20 mouse cellular contexts compared by ENCODE assay signal in the genomic region with DNA sequence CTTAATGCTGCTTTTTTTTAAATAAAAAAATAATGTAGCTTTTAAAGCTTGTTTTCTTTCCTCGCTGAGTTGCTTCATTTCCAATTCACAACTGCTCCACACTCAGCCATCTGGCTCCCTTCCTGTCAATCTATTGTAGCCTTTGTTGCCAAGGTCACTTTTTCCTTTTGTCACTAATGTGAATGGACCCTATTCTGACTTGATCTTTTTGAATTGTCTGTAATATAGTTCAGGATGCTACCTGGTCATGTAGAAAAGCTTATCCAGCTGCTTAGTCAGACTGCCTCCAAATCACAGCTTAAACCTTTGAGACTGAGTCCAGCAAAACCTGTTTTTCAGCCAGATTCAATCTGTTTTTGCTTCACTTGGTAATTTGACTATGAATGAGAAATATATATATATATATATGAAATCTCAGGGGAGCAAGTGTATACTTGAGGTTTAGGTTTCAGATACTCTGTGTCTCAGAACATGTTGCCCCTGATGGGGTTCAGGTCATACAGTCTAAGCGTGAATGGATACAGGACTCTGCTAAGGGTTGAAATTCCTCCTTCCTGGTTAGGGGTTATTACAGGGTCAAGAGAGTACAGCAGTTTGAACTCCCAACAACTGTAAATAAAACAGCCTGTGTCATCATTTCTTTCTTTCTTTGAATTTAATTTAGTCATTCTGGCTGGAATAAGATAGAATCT.
DNase-seq lines count a peak whose midpoint lies in the region; ATAC-seq and TF ChIP-seq lines count a peak whose summit lies in the region.
"Had no signal": no experiment of that assay in that cellular context is flagged by ENCODE, and none has a peak within 500 bp of the region (broad histone marks: within the 10 kb centered on the region; RNA-seq: fewer than 3 reads in every experiment).

No protein-coding gene starts in this region.

- TF ChIP-seq CTCF in hindbrain, postnatal 0 days (IDR thresholded peaks at IDR 0.05; ENCODE audit: low read depth) = no peak

- DNase-seq in embryonic facial prominence, embryonic 11.5 days (ENCODE audit: low spot score) = peak; percentile 12
- DNase-seq in embryonic facial prominence, embryonic 10.5 days (ENCODE audit: low spot score) = no peak
- DNase-seq in brain, adult 2 months (ENCODE audit: low read depth, low spot score) = peak; percentile 1
- DNase-seq in hindbrain, postnatal 0 days (ENCODE audit: low spot score) = peak; percentile 21
- DNase-seq in adrenal gland, adult 8-10 months = no peak
- DNase-seq in natural killer cell, adult 2 months (ENCODE audit: low spot score in 2 of 2) = no peak
- DNase-seq: adrenal gland, postnatal 10 days; cerebellum, adult 9-11 months; heart, postnatal 10 days; layer of hippocampus, postnatal 36 days; left cerebral cortex, postnatal 4 days; lung, adult 2 months; lung, postnatal 4 days; thymus, postnatal 25 days had no signal

- no peak overlapping the region for H3K4me2 ChIP-seq in embryonic facial prominence, embryonic 11.5 days (ENCODE audit: low read depth, low read length)
- H3K4me2 ChIP-seq in forebrain, embryonic 12.5 days = no peak overlapping the region
- H3K4me2 ChIP-seq in hindbrain, postnatal 0 days (ENCODE audit: low read depth, low read length) = no peak overlapping the region
- H3K4me2 ChIP-seq: embryonic facial prominence, embryonic 12.5 days; kidney, embryonic 15.5 days had no signal

- no peak overlapping the region for H3K27ac ChIP-seq in embryonic facial prominence, embryonic 11.5 days (replicated peaks; ENCODE audit: low read depth, low read length)
- no peak overlapping the region for H3K27ac ChIP-seq in embryonic facial prominence, embryonic 10.5 days (replicated peaks)
- H3K27ac ChIP-seq in forebrain, embryonic 12.5 days = no peak overlapping the region
- H3K27ac ChIP-seq in hindbrain, postnatal 0 days = no peak overlapping the region
- H3K27ac ChIP-seq: embryonic facial prominence, embryonic 12.5 days; heart, embryonic 10.5 days; kidney, embryonic 15.5 days had no signal

- H3K36me3 ChIP-seq in embryonic facial prominence, embryonic 11.5 days (replicated peaks; ENCODE audit: control insufficient read depth, insufficient read depth, low read depth, low read length) = no peaks in the 10 kb centered on the region
- H3K36me3 ChIP-seq in embryonic facial prominence, embryonic 10.5 days (replicated peaks) = no peaks in the 10 kb centered on the region
- no peaks in the 10 kb centered on the region for H3K36me3 ChIP-seq in forebrain, embryonic 12.5 days (replicated peaks)
- no peaks in the 10 kb centered on the region for H3K36me3 ChIP-seq in hindbrain, postnatal 0 days (ENCODE audit: insufficient read depth, low read length)
- H3K36me3 ChIP-seq: embryonic facial prominence, embryonic 12.5 days; heart, embryonic 10.5 days; kidney, embryonic 15.5 days had no signal

- no peak overlapping the region for H3K4me3 ChIP-seq in embryonic facial prominence, embryonic 11.5 days (ENCODE audit: low read depth, low read length)
- no peak overlapping the region for H3K4me3 ChIP-seq in embryonic facial prominence, embryonic 10.5 days
- no peak overlapping the region for H3K4me3 ChIP-seq in forebrain, embryonic 12.5 days (replicated peaks)
- no peak overlapping the region for H3K4me3 ChIP-seq in hindbrain, postnatal 0 days (ENCODE audit: low read length)
- H3K4me3 ChIP-seq: embryonic facial prominence, embryonic 12.5 days; heart, embryonic 10.5 days; kidney, embryonic 15.5 days had no signal

- no peaks in the 10 kb centered on the region for H3K27me3 ChIP-seq in embryonic facial prominence, embryonic 11.5 days (ENCODE audit: control insufficient read depth, insufficient read depth, low read length)
- no peaks in the 10 kb centered on the region for H3K27me3 ChIP-seq in embryonic facial prominence, embryonic 10.5 days (replicated peaks; ENCODE audit: low read depth, poor library complexity, severe bottlenecking)
- H3K27me3 ChIP-seq in forebrain, embryonic 12.5 days = no peaks in the 10 kb centered on the region
- no peaks in the 10 kb centered on the region for H3K27me3 ChIP-seq in hindbrain, postnatal 0 days (ENCODE audit: insufficient read depth, low read length)
- H3K27me3 ChIP-seq: CH12.LX; embryonic facial prominence, embryonic 12.5 days; kidney, embryonic 15.5 days had no signal

- H3K4me1 ChIP-seq in embryonic facial prominence, embryonic 11.5 days (ENCODE audit: control insufficient read depth, insufficient read depth, low read length) = no peaks in the 10 kb centered on the region
- H3K4me1 ChIP-seq in embryonic facial prominence, embryonic 10.5 days = no peaks in the 10 kb centered on the region
- H3K4me1 ChIP-seq in forebrain, embryonic 12.5 days = no peaks in the 10 kb centered on the region
- H3K4me1 ChIP-seq in hindbrain, postnatal 0 days (ENCODE audit: insufficient read depth, low read length) = no peaks in the 10 kb centered on the region
- H3K4me1 ChIP-seq: embryonic facial prominence, embryonic 12.5 days; heart, embryonic 10.5 days; kidney, embryonic 15.5 days had no signal

- H3K9ac ChIP-seq in embryonic facial prominence, embryonic 11.5 days (replicated peaks; ENCODE audit: low read length) = no peak overlapping the region
- H3K9ac ChIP-seq in forebrain, embryonic 12.5 days = no peak overlapping the region
- H3K9ac ChIP-seq in hindbrain, postnatal 0 days (replicated peaks; ENCODE audit: low read length) = no peak overlapping the region
- H3K9ac ChIP-seq: embryonic facial prominence, embryonic 12.5 days; kidney, embryonic 15.5 days had no signal

- no peaks in the 10 kb centered on the region for H3K9me3 ChIP-seq in embryonic facial prominence, embryonic 11.5 days (replicated peaks; ENCODE audit: control insufficient read depth, low read length)
- H3K9me3 ChIP-seq in embryonic facial prominence, embryonic 10.5 days = no peaks in the 10 kb centered on the region
- no peaks in the 10 kb centered on the region for H3K9me3 ChIP-seq in forebrain, embryonic 12.5 days
- H3K9me3 ChIP-seq in hindbrain, postnatal 0 days (ENCODE audit: low read length) = no peaks in the 10 kb centered on the region
- H3K9me3 ChIP-seq: embryonic facial prominence, embryonic 12.5 days; heart, embryonic 10.5 days; kidney, embryonic 15.5 days had no signal

- 55% methylated on average over 2 of the region's 2 CpGs for WGBS in embryonic facial prominence, embryonic 11.5 days
- 64% methylated on average over 2 of the region's 2 CpGs for WGBS in embryonic facial prominence, embryonic 10.5 days
- 55% methylated on average over 2 of the region's 2 CpGs for WGBS in forebrain, embryonic 12.5 days
- 36% methylated on average over 2 of the region's 2 CpGs for WGBS in hindbrain, postnatal 0 days

- ATAC-seq in embryonic facial prominence, embryonic 11.5 days (replicated peaks; ENCODE audit: insufficient number of reproducible peaks, low FRiP score, low TSS enrichment, low read depth) = no peak
- peak; percentile 63; the same call in 1 of the 2 replicates for ATAC-seq in forebrain, embryonic 12.5 days (ENCODE audit: low FRiP score)
- peak; percentile 49 for ATAC-seq in hindbrain, postnatal 0 days
- ATAC-seq: inflammation-experienced regulatory T-cells, adult 6 months had no signal

Comparison
In these comparisons a context has a peak if more than half of its experiments do, and no peak if none do; other contexts are left out.
1. DNase-seq: peak in embryonic facial prominence, embryonic 11.5 days (single experiment), brain, adult 2 months (single experiment) and hindbrain, postnatal 0 days (single experiment); none in embryonic facial prominence, embryonic 10.5 days (single experiment), adrenal gland, adult 8-10 months (single experiment) and natural killer cell, adult 2 months (0 of 2).